Mouse (Mus musculus) erythroblast, embryonic 14.5 days (primary cell): Measurements from ENCODE around the gene Cpn2.

ENCODE experiments used
- GATA1 ChIP-seq: IDR thresholded peaks from 2 replicates; pipeline ENCODE4 v1.6.1; 2012; ENCODE audit warnings: low read length, inconsistent platforms, mixed read lengths
- TAL1 ChIP-seq: IDR thresholded peaks from 3 replicates; pipeline ENCODE4 v1.6.1; 2012; ENCODE audit warnings: low read length, inconsistent platforms, mixed read lengths

- TF ChIP-seq GATA1 (no peak), TAL1 (no peak)
Measured at GRCm38 (mm10) chr16:30295106-30295505, 27.8 kb upstream of the Cpn2 start.
